Mouse (Mus musculus) heart, postnatal 25 days (tissue): Measurements from ENCODE around the gene Pcca. TPM values are rescaled to one million over a fixed set of nuclear protein-coding genes. Genes with fewer than 3 reads are reported as not detected.

Experiments used
- DNase-seq: peaks from one replicate; pipeline ENCODE4 v3.0.0; 2022; ENCODE audit warnings: low spot score
- intact Hi-C: fragments of 180-260 bp; cut with DNase I; formaldehyde crosslinking; loops from one replicate; pipeline ENCODE4 v1.15.1; 2025
- total RNA-seq, 2 experiments: library from RNA; stranded (reverse); gene quantifications; 2 replicates each; pipeline ENCODE4 v1.2.3; 2021

Pcca gene
- total RNA-seq, 2 experiments from 2014 or later = 78.0 to 90.8 TPM

DNA sequence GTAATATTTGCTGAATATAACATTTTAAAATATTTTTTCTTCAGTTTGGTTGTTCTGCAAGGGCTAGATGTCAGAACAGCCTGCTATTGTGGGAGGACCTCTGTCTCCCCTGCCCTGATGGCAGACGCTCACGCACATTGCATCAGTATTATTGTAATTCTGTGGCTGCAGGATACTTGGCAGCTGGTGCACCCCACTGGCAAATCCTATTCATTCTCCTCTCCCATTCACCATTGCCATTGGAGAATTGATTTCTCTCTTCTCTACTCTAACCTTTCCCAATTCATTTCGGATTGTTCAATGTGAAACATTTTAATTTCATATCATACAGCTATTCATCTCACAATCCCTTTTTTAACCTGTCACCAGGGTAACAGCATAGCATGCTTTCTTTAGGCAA is 186.9 kb downstream of the Pcca start:
- DNase-seq = no peak
- intact Hi-C loops = no loop called here

DNA sequence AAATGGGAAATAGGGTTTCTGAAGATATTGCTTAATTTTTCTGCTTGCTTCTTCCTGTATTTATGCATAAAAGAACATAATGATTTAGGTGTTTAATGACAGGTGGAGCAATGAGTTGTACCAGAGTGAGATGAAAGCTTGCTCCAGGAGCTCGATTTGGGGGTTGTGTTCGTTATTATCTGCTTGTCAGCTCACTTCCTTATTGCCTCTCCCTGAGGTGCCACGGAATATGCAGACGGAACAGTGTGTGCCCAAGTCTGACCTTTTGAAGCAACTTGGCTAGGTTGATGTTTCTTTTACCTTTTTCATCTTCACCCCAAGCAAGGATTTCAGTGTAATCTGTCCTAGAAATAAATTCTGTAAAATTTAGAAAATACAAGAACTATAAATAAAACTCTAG is 187.6 kb downstream of the Pcca start:
- intact Hi-C loops = no loop called here
- DNase-seq = no peak

DNA sequence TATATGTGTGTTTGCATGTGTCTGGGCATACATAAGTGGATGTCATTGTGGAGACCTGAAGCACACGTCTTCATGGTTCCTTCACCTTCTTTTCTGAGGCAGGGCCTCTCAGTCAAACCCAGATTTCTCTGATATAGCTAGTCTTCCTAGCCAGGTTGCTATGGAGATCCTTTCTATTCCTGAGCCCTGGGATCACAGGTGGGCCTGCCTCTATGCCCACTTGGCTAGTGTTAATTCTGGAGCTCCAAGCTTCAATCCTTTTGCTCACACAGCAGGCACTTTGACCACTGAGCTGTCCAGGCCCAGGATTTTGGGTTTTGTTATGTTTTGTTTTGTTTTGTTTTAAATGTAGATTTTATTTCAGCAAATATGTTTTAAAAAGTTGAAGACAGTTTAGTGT is 192.3 kb downstream of the Pcca start:
- no peak for DNase-seq
- intact Hi-C loops = no loop called here

DNA sequence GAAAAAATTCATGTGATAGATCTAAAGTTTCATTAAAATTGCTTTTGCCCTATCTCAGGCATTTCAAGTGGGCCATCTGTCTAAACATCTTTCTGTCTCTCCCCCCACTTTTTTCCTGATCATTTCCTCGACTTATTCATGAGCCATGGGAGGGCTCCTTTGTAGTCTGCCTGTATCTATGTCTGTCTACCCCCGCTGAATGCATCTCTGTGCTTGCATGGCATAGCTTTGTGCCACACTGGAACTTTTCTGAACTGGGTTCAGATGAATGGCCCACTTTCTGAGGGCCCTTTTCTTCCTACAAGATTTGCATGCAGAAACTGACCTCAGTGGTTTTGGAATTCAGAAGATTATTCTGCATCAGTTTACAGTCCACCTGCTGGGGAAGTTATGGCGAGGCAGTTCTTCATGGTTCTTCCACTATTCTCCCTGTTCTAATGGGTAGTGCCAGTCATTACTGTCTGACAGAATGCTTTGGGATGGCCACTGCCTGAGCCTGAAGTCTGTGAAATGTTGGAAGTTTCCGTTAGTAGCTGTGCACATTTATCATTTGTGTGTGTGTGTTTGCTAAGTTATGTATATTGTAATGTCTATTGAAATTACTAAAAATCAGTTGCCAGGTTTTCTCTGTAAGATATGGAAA is 195.4 kb downstream of the Pcca start:
- intact Hi-C loops = no loop called here
- no peak for DNase-seq

DNA sequence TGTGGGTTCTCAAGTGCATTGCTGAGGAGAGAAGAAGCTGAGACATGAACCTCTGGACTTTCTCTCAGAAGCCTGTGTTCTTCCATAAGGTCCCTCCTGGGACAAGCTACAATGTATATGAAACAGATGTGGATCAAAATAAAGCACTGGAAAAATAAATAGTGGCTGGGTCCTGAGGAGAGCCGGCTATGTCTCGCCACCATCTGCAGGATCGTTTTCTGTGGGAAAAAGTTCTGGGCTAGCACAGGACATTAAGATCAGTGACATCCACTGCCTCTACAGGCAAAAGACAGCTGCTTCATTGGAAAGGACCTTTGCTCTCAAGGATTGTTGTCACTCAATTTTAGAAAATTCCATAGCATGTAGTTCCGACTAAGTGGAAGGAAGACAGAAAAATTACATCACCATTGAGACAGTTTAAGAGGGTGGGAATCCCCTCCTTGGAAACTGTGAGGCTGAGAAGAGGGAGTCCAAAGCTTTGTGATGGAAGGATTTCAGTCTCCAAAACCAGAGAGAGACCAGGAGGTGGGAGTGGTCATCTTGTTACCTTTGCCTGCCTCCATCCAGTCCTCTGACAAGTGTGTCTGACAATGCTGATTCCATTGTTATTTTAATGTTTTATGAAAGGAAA is 196.9 kb downstream of the Pcca start:
- intact Hi-C loops = no loop called here
- no peak for DNase-seq

DNA sequence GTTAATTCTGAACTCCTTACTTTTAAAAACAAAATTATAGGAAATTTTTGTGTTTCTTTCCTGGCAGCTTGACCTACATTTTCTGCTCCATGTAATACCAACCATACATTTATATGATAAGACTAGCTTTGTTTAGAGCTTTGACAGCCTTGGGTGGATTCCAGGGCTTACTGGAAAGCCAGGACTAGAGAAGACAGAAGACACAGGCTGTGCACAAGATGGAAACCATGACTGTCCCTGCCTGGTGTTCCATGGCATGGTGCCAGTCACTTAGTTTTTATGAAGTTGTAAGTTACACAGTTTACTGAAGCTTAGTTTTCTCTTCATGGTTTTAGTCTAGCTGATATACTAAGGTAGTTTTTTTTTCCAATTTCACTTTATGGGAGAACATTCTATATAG is 202.7 kb downstream of the Pcca start:
- intact Hi-C loops = no loop called here

DNA sequence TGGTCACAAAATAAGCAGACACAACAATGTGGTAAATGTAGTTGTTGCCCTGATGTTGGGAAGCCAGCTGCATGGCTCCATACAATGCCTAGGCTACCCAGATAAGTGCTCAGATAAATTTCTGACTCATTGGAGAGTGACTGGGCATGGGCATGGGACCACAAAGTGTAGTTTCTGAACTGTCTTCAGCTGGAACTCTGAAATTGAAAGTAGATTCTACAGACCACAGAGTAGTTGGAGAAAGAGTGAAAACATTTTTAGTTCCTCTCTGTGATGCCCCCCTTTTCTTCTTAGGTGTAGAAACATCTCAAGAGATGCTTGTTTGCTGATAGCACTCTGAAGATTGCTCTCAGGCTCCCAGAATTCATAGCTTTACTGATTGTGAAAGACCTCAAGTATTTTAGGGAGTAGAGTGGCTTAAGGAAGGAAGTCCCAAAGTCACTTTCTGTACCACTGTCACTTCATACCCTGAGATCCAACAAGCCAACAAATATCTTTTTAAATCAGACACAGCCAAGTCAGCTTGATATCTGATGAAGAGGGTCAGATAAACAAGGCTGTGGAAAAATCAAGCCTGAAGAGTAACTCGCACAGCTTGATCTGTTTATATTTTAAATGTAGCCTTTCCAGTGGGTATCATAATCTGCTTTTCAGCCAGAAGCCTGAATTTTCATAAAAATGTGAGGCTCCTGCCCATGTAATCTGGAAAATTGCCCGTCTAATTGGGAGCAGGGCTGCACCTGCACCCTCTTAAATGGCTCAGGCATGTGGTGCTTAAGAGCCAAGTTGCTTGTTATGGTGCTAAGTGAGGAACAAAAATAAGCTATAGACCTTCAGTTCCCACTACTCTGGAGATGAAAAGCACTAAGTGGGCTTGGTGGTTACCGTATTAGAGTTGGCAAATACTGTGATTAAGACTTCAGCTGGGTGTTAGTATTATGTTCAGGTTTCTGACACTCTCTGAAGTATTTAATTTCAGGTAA is 214.0 kb downstream of the Pcca start:
- no peak for DNase-seq
- intact Hi-C loops = no loop called here

More for the DNA sequence above, 202.7 kb downstream of the Pcca start:
- no peak for DNase-seq

DNA sequence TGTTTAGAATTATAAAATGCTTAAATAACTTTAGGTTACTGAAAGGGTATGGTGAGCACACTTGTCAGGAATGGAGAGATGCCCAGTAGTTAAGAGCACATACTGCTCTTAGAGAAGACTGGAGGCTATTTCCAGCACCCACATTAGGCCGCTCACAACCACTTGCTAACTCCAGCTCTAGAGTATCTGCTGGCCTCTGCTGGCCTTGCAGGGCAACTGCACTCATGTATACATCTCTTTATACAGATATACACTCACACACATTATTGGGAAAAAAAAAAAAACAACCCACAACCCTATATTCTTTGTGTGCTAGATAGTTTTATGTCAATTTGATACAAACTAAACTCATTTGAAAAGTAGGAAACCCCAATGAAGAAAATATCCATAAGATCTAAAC is 217.4 kb downstream of the Pcca start:
- intact Hi-C loops = no loop called here
- no peak for DNase-seq

DNA sequence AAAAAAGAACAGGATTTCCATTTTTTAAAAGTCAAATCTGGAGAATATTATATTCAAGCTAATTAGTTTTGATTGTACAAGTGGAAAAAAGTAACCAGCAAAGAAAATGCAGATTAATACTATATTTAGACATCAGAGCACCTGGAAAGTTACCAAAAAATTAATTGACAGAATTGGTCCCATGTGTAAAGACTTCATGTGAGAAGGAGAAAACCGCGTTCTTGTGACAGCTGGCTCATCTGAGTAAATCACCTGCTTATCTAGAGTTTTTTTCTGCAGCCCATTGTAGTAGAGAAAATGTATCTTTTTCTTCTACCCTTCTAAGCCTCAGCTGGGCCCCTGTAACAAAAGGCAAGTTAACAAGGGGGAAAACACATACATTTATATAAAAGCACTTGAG is 219.2 kb downstream of the Pcca start:
- intact Hi-C loops = no loop called here
- no peak for DNase-seq

DNA sequence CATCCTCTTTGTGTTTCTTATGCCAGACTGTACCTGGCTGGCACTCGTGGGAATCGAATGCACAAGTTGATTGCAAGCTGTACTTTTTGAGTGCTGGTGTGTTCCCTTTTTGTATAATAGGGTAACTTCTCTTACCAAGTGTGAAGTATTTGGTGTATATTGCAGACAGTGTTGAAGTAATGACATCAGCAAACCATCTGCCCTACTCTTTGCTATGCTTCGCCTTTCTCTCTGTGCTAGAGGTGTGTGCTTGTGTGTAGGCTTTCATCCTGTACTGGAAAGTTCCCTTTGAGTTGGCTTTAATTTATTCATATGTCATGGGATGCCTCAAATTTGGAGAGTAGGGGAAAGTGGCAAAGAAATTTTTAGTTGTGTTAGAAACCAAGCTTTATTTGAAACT is 220.2 kb downstream of the Pcca start:
- no peak for DNase-seq
- intact Hi-C loops = no loop called here

DNA sequence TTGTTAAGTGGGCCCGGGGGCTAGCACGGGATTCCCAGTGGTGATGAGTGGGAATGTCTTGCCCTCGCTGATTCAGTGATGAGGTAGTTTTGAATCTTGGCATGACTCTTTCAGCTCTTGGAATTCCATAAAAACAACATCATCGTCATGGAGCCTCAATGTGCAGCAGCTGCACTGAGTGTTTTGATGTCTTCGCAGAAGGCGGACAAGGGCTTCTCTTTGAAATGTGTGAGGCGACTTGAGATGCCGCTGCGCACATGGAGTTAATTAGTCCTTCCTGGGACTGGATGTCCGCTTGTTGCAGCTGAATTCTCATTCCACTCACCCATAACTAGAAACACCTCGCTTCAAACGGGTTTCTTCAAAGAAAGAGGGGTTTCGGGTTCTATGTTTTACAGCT is 221.4 kb downstream of the Pcca start:
- intact Hi-C loops = no loop called here
- DNase-seq = no peak

DNA sequence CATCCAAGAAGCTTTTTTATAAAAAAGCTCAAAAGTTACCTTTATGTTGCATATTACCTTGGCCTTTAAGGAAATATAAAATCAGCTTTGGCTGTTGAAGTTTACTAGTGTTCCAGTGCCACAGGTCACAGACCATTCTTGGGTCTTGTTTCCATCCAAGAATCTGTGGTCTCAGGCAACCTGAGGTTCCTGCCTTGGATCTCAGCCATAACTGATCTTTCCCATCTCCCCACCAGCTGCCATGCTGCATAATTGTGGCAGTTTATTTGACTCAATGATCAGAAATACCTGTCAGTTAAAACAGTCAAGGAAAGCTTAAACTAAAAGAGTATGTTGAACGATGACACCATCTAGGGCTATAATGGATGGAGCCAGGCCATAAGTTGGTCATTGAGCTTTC is 222.5 kb downstream of the Pcca start:
- DNase-seq = no peak
- intact Hi-C loops = no loop called here

DNA sequence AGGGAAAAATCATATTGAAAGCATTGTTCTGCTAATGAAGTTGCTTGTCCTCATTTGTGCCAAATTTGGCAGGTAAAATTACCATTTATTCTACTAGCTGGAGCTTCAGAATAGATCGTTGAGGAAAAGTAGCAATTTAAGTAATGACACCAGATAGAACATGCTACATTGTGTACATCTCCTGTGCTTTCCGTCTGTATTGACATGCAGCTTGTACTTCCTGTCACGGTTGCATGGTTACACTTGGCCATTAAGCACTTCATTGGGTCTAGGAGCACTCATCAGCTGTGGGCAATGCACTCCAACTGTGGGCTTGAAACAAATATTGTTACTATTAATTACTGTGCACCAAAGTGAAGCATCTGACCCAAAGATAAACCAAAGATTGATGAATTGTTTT is 225.8 kb downstream of the Pcca start:
- no peak for DNase-seq
- intact Hi-C loops = no loop called here

DNA sequence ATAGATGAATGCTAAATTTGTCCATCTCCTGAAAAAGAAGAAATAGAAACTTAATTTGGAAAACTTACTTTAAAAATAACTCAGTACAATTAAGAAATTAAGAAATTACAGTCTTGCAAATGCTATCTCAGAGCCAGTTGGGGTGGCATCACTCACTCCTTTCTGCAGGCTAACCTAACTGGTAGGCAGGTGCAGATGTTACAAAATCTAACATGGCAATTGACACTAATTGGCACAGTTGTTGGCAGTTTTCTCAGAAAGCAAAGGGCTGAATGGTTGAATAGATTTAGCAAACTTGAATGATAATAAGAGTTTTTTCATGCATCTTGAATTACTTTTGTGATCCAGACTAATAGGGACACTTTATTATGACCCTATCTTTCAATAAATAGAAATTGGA is 226.7 kb downstream of the Pcca start:
- no peak for DNase-seq
- intact Hi-C loops = no loop called here

DNA sequence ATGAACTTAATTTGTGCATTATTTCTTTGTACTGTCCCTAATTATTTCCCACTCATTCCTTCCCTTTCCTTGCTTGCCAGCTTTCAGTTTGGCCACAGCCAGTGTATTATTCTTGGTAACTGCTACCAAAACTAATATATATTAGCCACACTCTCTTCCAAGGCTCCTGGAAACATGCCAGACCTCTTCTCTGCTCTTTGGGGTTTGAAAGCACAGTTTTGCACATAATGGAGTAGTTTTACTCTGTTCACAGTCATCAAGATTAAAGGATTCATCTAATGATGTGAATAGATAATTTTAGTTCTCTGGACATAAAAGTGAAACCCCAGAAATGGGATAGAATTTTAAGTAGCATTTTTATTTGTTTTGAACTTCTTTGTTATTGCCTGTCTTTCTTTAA is 228.5 kb downstream of the Pcca start:
- intact Hi-C loops = no loop called here
- DNase-seq = no peak

DNA sequence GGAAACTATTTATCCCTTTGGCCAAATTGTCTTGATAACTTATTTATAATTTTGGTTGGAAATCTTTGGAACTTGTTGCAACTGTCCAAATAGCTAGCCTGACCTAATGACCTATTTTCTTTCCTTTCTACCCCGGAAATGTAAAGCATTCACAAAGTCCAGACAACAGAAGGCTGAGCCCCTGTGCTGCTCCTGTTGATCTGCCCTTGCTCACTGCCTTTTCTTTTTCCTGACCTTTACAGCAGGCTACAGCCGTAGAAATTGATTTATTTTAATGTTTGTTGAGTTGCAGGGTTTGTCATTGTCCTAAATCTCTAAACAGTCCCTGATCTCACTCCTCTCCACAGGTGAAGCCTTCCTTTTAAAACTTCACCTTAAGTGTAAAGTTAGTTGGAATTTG is 231.8 kb downstream of the Pcca start:
- no peak for DNase-seq
- intact Hi-C loops = no loop called here

DNA sequence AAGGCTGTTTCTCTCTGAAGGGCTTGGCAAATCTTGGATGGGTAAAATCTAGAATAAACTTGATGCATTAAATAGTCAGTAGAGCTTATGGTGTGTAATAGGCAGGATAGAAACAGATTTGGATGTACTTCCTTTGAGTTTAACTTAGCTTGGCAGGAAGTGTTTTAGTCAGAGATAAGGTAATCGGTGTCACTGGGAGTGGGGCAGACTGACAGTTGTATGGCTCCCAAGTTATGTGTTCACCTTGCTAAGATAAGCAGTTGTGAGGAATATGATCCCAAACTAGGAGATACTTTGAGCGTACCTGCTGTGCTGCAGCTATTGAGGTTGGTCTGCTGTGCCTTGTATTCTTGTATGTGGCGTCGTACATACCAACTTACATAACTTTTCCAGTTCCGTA is 232.3 kb downstream of the Pcca start:
- intact Hi-C loops = no loop called here
- no peak for DNase-seq

DNA sequence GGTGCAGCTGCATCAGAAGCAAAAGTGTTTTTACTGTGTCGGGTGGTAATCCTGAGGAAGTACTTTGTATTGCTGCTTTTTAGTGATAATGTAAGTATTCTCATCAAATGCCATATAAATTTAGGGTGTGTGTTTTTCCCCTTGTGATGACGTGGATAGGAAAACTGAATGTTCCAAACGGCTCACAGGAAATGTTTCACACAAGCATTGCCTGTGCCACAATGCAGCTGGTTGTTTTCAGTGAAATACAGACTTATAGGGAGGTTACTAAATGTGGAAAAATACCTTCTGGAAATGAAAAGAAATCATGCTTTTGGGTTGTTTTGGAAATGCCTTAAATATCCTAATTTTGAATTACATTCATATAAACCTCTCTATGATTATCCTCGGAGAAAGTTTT is 250.6 kb downstream of the Pcca start:
- intact Hi-C loops = no loop called here
- no peak for DNase-seq

DNA sequence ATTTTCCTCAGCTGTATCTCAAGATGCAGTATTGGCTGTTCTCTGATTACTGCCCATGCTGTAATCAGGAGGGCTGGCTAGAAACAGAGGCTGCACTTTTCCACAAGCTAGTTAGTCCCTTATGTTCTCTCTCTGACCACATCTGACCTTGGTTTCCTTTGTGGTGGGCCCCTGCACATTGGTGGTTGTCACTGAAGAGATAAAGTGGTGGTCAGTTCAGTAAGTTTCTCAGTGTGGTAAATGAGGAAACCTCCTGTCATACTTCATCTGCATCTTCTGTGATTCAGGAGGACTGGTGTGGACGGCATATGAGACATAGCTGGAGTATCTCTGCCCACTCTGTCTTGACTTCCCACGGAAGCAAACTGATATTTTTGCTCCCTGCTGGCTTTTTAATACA is 254.1 kb downstream of the Pcca start:
- intact Hi-C loops = no loop called here
- no peak for DNase-seq

DNA sequence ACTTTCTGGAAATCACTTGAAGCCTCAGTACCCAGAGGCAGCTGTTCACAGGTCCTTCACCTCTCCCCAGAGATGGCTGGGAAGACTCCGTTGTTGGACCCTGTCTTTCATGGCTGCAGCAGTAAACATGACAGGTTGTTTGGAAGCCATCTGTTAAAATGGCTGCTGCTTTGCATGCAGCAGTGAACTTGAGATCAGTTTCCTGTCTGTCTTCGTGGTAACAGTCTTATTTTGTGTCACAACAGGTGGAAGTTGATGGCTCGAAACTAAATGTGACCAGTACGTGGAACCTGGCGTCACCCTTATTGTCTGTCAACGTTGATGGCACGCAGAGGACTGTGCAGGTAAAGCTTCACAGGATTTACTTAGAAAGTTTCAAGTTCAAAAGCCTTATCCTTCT is 256.0 kb downstream of the Pcca start:
- intact Hi-C loops = no loop called here

DNA sequence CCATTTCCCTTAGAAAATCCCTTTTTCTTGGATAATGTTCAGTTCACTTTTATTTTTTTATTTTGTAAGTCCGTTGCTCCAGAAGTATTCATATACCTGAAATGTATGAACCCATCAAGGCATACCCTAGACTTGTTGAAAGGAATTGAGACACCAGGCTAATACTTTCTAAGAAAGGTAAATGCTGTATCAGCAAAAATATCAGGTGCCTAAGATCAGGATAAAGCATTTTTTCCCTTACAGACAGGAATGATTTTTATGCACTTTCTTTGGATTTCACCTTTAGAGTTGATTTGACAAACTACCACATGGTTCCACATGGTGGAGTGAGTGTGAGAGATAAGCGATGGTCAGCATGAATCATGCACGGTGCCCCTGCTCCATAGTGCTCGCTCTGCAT is 259.2 kb downstream of the Pcca start:
- intact Hi-C loops = no loop called here
- no peak for DNase-seq

More for the DNA sequence above, 256.0 kb downstream of the Pcca start:
- no peak for DNase-seq
